Mouse (Mus musculus): ENCODE data around the gene Scarb1. TPM values are rescaled to one million over a fixed set of nuclear protein-coding genes. Genes with fewer than 3 reads are reported as not detected.
A peak's percentile ranks its signal among the peaks of the same experiment; 100 is the strongest.

Gene Scarb1
- polyA plus RNA-seq, 1 experiment: 16.8 TPM

DNA sequence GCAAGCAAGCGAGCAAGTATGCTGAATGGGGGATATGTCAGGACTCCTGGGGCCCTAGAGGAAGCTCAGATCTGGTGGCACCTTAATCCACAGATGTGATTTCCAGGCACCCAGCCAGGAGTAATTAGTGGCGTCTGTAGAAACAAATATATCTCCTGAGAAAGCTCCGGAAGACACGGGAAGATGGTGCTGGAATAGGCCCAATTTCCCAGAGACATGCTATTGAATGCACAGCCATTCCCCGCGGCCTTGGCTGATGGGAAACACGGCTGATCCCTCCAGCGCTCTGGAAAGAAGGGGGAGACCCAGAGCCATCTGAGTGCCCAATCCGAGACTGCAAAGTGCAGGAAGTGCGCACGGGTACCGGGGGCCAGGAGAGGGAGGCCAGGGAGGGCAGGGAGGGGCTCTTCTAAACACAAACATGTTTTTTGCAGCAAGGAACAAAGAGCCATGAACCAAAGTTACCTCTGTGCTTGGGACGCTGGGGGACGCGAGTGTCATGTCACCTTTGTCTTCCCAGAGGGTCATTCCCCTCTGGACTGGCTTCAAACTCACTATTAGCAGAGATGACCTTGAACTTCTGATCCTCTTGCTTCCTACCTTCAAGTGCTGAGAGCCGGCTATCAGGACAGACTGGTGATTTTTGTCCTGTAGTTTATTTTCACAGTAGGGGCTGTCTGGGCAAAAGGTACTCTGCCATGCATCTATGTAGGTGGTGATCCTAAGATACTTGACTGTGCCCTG is 21.7 kb downstream of the Scarb1 start:
- 46% methylated on average over 16 of the region's 16 CpGs for WGBS
- DNase-seq: no peak
- TF ChIP-seq POLR2A (IDR thresholded peaks at IDR 0.05; ENCODE audit: borderline replicate concordance, insufficient read depth, low read length) (no peak), CTCF (IDR thresholded peaks at IDR 0.05; ENCODE audit: borderline replicate concordance, insufficient read depth, low read depth, low read length) (no peak)
- Histone ChIP-seq H3K4me1 (ENCODE audit: control insufficient read depth, insufficient read depth, low read length) (no peaks in the 10 kb centered on the region), H3K27me3 (ENCODE audit: control insufficient read depth, insufficient read depth, low read length) (no peaks in the 10 kb centered on the region), H3K27ac (ENCODE audit: insufficient read depth, low read length) (no peak overlapping the region), H3K4me3 (replicated peaks; ENCODE audit: insufficient read depth, low read depth, low read length) (no peak overlapping the region)

DNA sequence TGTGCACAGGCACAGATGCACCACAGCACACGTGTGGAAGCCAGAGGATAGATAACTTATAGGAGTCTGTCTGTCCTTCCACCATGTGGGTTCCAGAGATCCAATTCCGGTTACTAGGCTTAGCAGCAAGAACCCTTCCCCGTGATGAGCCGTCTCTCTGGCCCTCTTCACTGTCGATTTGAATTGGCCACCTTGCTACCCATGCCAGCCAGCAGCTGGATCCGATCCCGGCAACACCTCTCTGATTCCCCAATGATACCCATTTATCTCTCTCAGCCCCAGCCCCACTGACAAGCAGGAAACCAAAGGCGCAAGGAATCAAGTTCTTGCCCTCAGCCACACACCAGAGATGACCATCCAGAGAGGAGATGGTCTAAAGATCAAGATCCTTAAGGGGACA is 22.9 kb downstream of the Scarb1 start:
- Histone ChIP-seq H3K4me3 (replicated peaks; ENCODE audit: insufficient read depth, low read depth, low read length) (no peak overlapping the region), H3K27ac (ENCODE audit: insufficient read depth, low read length) (no peak overlapping the region), H3K27me3 (ENCODE audit: control insufficient read depth, insufficient read depth, low read length) (no peaks in the 10 kb centered on the region), H3K4me1 (ENCODE audit: control insufficient read depth, insufficient read depth, low read length) (peaks cover 5% of the 10 kb centered on the region)
- TF ChIP-seq POLR2A (IDR thresholded peaks at IDR 0.05; ENCODE audit: borderline replicate concordance, insufficient read depth, low read length) (no peak), CTCF (IDR thresholded peaks at IDR 0.05; ENCODE audit: borderline replicate concordance, insufficient read depth, low read depth, low read length) (no peak)
- no peak for DNase-seq
- WGBS: 61% methylated on average over 8 of the region's 8 CpGs

DNA sequence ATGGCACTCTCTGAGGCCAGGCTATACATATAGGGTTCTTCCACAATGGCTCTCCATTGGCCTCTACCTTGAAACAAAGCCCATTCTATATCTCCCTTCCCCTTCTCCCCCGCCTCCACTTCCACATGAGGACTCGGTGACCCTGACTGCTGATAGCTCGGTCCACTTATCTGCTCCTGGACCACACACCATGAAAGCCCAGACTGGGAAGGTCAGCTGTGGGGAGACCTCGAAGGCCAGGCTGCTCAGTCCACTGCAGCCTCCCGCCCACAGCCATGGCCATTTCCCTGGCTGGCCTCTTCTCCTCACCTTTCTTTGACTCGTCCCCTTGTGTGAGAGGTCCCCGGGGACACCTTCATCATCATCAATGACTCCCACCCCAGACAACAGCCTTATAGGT is 23.6 kb downstream of the Scarb1 start:
- Histone ChIP-seq H3K27me3 (ENCODE audit: control insufficient read depth, insufficient read depth, low read length) (no peaks in the 10 kb centered on the region), H3K4me3 (replicated peaks; ENCODE audit: insufficient read depth, low read depth, low read length) (no peak overlapping the region), H3K4me1 (ENCODE audit: control insufficient read depth, insufficient read depth, low read length) (peaks cover 5% of the 10 kb centered on the region), H3K27ac (ENCODE audit: insufficient read depth, low read length) (no peak overlapping the region)
- WGBS: 92% methylated on average over 7 of the region's 7 CpGs
- DNase-seq: no peak
- no peak for TF ChIP-seq CTCF (IDR thresholded peaks at IDR 0.05; ENCODE audit: borderline replicate concordance, insufficient read depth, low read depth, low read length)

DNA sequence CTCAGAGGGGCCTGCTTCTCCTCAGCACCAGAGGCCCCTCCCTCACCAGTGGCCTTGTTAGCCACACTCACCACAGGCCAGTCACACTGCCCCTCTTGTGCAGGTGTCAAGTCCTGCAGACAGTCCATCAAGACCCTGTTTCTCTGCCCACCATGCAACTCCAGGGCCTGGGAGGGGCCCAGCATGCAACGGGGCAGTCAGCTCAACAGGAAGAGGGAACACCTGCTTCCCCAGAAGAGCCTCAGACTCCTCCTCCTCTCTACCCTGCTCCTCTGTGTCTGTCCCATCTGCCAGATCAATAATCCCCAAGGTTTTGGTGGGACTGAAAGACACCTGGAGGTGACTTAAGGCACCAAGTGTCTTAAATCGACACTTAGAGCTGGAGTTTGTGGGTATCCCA is 24.1 kb downstream of the Scarb1 start:
- WGBS: 73% methylated on average over 2 of the region's 2 CpGs
- no peak for DNase-seq
- Histone ChIP-seq H3K27ac (ENCODE audit: insufficient read depth, low read length) (no peak overlapping the region), H3K4me1 (ENCODE audit: control insufficient read depth, insufficient read depth, low read length) (peaks cover 5% of the 10 kb centered on the region), H3K4me3 (replicated peaks; ENCODE audit: insufficient read depth, low read depth, low read length) (no peak overlapping the region), H3K27me3 (ENCODE audit: control insufficient read depth, insufficient read depth, low read length) (no peaks in the 10 kb centered on the region)
- no peak for TF ChIP-seq CTCF (IDR thresholded peaks at IDR 0.05; ENCODE audit: borderline replicate concordance, insufficient read depth, low read depth, low read length)
- TF ChIP-seq POLR2A (IDR thresholded peaks at IDR 0.05; ENCODE audit: borderline replicate concordance, insufficient read depth, low read length): no peak

DNA sequence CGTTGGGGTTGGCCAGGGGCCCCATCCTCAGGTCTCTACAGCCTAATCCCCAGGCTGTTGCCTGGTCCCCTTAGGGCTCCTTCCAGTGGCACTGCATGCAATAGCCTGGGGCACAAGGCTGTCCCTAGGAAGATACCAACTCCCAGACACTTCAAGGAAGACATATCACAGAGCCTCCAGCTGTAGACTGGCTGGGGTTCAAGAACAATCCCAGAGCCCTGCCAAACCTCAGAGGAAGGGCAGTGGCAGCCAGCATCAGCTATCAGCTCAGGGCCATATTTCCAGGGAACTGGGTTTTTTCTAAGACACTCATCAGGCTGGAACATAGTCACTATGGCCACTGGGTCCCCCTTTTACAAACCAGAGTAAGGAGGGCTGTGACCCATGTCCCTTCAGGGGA is 25.8 kb downstream of the Scarb1 start:
- TF ChIP-seq CTCF (IDR thresholded peaks at IDR 0.05; ENCODE audit: borderline replicate concordance, insufficient read depth, low read depth, low read length) (no peak), POLR2A (IDR thresholded peaks at IDR 0.05; ENCODE audit: borderline replicate concordance, insufficient read depth, low read length) (no peak)
- peaks cover 5% of the 10 kb centered on the region for H3K4me1 ChIP-seq (ENCODE audit: control insufficient read depth, insufficient read depth, low read length)
- 5% methylated on average over 1 of the region's 1 CpGs for WGBS
- H3K27ac ChIP-seq (ENCODE audit: insufficient read depth, low read length): no peak overlapping the region
- H3K4me3 ChIP-seq (replicated peaks; ENCODE audit: insufficient read depth, low read depth, low read length): no peak overlapping the region
- DNase-seq: no peak
- H3K27me3 ChIP-seq (ENCODE audit: control insufficient read depth, insufficient read depth, low read length): no peaks in the 10 kb centered on the region

DNA sequence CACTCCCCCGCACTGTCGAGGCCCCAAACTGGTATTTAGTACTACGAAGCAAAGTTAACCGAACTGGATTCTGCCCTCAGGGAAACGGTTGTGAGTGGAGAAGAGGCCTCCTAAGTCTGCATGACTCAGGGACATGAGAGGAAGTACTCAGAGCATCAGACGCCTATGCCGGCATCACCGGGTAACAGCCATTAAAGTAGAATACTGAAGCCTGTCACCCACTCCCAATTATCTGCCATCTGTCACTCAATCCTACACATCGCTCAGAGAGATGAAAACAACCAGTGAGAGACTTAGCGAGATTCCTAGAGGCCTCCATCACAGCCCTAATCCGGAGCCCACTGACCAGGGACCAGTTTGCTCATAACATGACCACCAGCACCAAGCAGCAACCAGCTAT is 26.9 kb downstream of the Scarb1 start:
- no peaks in the 10 kb centered on the region for H3K27me3 ChIP-seq (ENCODE audit: control insufficient read depth, insufficient read depth, low read length)
- H3K4me1 ChIP-seq (ENCODE audit: control insufficient read depth, insufficient read depth, low read length): peaks cover 5% of the 10 kb centered on the region
- no peak for DNase-seq
- WGBS: 89% methylated on average over 11 of the region's 11 CpGs
- no peak overlapping the region for H3K27ac ChIP-seq (ENCODE audit: insufficient read depth, low read length)
- no peak for TF ChIP-seq CTCF (IDR thresholded peaks at IDR 0.05; ENCODE audit: borderline replicate concordance, insufficient read depth, low read depth, low read length)
- TF ChIP-seq POLR2A (IDR thresholded peaks at IDR 0.05; ENCODE audit: borderline replicate concordance, insufficient read depth, low read length): no peak
- no peak overlapping the region for H3K4me3 ChIP-seq (replicated peaks; ENCODE audit: insufficient read depth, low read depth, low read length)

DNA sequence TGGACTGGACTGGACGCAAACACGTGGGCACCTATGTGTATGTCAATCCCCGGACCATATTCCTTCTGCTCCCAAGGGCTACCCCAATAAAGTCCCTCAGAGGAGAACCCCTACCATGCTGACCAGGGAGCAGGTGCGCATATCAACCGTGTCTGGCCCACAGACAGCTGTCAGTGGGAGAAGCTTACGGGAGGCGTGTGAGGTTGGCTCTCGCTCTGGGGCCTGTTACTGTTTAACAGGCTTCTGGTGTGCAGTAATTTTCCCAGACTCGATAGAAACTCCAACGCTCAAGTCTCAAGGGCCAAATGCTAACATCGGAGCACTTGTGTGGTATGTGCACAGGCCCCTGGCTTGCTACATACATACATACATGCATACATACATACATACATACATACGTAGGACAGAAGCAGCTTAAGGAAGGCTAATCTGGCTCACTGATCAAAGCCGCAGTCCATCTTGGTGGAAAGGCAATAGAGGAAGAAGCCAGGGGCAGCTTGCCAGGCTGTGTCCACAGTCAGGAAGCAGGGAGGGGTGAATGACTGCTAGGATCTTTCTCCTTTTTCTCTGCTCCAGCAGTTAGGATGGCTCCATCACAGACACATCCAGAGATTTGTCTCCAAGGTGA is 27.8 kb downstream of the Scarb1 start:
- no peaks in the 10 kb centered on the region for H3K27me3 ChIP-seq (ENCODE audit: control insufficient read depth, insufficient read depth, low read length)
- DNase-seq: peak; percentile 20 to 21
- peaks cover 5% of the 10 kb centered on the region for H3K4me1 ChIP-seq (ENCODE audit: control insufficient read depth, insufficient read depth, low read length)
- WGBS: 46% methylated on average over 13 of the region's 13 CpGs
- no peak overlapping the region for H3K27ac ChIP-seq (ENCODE audit: insufficient read depth, low read length)
- H3K4me3 ChIP-seq (replicated peaks; ENCODE audit: insufficient read depth, low read depth, low read length): no peak overlapping the region
- TF ChIP-seq CTCF (IDR thresholded peaks at IDR 0.05; ENCODE audit: borderline replicate concordance, insufficient read depth, low read depth, low read length): no peak
- no peak for TF ChIP-seq POLR2A (IDR thresholded peaks at IDR 0.05; ENCODE audit: borderline replicate concordance, insufficient read depth, low read length)

DNA sequence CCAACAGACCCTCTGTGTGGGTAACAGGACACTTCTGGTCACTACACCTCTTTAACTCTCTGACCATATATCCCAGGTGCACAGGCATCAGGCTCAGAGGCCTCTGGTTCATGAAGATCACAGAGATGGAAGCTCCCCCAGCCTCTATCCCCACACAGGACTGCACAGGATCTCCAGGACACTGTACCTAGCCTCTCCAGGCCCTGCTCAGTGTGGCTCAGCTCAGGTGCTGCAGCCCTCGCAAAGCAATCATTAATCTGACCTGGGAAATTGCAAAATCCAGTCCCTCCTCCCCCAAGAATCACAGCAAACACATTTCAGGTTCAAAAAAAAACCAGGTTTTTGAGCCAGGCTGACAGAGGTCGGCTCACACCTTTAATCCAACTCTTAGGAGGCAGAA is 29.9 kb downstream of the Scarb1 start:
- Histone ChIP-seq H3K4me1 (ENCODE audit: control insufficient read depth, insufficient read depth, low read length) (peaks cover 5% of the 10 kb centered on the region), H3K4me3 (replicated peaks; ENCODE audit: insufficient read depth, low read depth, low read length) (no peak overlapping the region), H3K27ac (ENCODE audit: insufficient read depth, low read length) (no peak overlapping the region), H3K27me3 (ENCODE audit: control insufficient read depth, insufficient read depth, low read length) (no peaks in the 10 kb centered on the region)
- no peak for DNase-seq
- 95% methylated on average over 2 of the region's 2 CpGs for WGBS
- TF ChIP-seq POLR2A (IDR thresholded peaks at IDR 0.05; ENCODE audit: borderline replicate concordance, insufficient read depth, low read length) (no peak), CTCF (IDR thresholded peaks at IDR 0.05; ENCODE audit: borderline replicate concordance, insufficient read depth, low read depth, low read length) (no peak)

Data from cerebellum, adult 2 months (tissue).